Mouse (Mus musculus): ENCODE measurements at regions not wholly inside any gene's neighbourhood (a gene's known extent, or its start where the extent isn't known, plus 50 kb on each side); places are given as distances from the start of the nearest gene placed in this dataset.

DNA sequence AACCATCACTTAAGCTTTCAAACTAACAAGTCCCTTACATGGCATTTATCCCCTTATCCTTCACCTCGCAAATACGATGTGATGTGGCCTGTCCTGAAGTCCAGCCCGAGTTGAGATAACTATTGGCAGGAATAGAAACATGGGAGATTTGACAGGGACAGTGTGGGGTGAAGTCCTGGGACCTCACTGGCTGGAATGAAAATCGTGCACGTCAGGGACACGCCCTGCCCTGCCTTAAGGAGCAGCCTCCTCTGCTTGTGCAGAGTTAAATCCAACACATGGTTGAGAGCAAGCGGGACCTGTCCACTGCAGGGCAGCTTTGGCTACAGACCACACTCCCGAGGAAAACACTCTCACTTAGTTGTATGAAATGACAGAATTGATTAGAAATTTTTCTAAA is 451.1 kb downstream of the Sox2 start:
- H3K4me3 ChIP-seq (ENCODE audit: extremely low read depth, insufficient read depth, insufficient read length) = no peak overlapping the region
- H3K27me3 ChIP-seq (ENCODE audit: control insufficient read depth, insufficient read depth, low read length) = no peaks in the 10 kb centered on the region
- H3K27ac ChIP-seq (ENCODE audit: insufficient read depth, low read length) = no peak overlapping the region
- TF ChIP-seq POLR2A (IDR thresholded peaks at IDR 0.05; ENCODE audit: low read depth, low read length) (no peak), CTCF (IDR thresholded peaks at IDR 0.05; ENCODE audit: extremely low read depth, insufficient read depth, insufficient read length, insufficient replicate concordance) (no peak)
- no peak for DNase-seq (ENCODE audit: low read depth in 1 of 2, low spot score in 2 of 2)
- 77% methylated on average over 8 of the region's 8 CpGs for WGBS
- no peaks in the 10 kb centered on the region for H3K4me1 ChIP-seq (ENCODE audit: control insufficient read depth, insufficient read depth, insufficient read length)
- H3K36me3 ChIP-seq (ENCODE audit: control insufficient read depth, insufficient read depth, low read length) = no peaks in the 10 kb centered on the region

DNA sequence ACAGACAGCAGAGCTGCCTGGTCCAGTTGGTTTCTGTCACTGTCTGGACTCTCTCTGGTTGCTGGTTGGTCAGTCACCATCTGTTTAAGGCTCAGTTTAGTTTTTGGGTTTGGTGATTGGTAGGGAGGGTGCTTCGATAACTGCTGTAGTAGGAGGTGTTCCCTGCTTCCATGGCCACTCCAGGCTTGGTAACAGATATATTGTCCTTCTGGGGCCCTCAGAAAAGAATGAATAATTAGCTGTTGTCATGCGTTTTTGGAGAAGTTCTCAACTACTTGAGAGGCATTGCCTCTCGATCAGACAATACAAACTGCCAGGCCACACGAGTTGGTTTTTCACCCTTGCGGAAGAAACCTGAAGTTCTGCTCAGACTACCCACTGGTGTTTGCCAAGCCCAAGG is 451.7 kb downstream of the Sox2 start:
- no peaks in the 10 kb centered on the region for H3K36me3 ChIP-seq (ENCODE audit: control insufficient read depth, insufficient read depth, low read length)
- no peaks in the 10 kb centered on the region for H3K4me1 ChIP-seq (ENCODE audit: control insufficient read depth, insufficient read depth, insufficient read length)
- no peak for DNase-seq (ENCODE audit: low read depth in 1 of 2, low spot score in 2 of 2)
- H3K27me3 ChIP-seq (ENCODE audit: control insufficient read depth, insufficient read depth, low read length) = no peaks in the 10 kb centered on the region
- no peak overlapping the region for H3K4me3 ChIP-seq (ENCODE audit: extremely low read depth, insufficient read depth, insufficient read length)
- H3K27ac ChIP-seq (ENCODE audit: insufficient read depth, low read length) = no peak overlapping the region
- WGBS = 72% methylated on average over 5 of the region's 5 CpGs
- TF ChIP-seq CTCF (IDR thresholded peaks at IDR 0.05; ENCODE audit: extremely low read depth, insufficient read depth, insufficient read length, insufficient replicate concordance) (no peak), POLR2A (IDR thresholded peaks at IDR 0.05; ENCODE audit: low read depth, low read length) (no peak)

DNA sequence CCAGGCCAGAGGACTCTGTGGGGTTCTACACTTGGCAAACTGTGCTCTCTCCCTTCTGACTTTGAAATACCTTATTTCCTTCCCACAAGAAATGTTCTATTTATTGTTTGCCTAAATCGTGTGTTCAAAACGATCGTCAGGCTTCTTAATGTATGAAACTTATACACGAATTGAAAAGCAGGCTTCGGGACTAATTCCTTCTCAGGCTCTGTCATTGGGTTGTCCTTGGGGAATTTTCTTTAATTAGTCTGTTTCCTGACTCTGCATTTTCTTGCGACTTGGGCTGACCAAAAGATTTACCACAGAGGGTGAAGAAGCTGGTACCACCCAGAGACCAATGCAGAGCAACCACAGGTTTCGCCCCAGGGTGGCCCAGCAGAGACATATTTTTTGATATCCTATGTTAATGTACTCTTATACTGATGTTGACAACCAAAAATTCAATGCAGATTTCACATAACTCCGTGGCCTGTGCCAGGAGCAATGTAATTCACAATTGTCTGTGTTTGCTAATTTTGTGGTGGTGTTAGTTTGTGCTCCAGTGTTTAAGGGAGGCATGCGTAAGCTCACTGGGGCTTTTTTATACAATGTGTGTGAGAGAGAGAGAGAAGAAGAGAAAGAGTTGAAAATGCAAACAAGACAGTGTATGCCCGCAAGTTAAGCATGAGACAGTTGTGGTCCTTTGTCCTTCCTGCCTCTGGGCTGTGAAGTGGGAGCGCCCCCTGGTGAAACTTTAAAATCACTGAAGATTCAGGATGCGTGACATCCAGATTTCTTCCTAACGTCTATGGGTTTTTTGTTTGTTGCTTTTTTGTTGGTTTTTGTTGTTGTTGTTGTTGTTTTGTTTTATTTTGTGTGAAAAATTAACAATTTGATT is 452.7 kb downstream of the Sox2 start:
- H3K27me3 ChIP-seq (ENCODE audit: control insufficient read depth, insufficient read depth, low read length) = no peaks in the 10 kb centered on the region
- 57% methylated on average over 13 of the region's 13 CpGs for WGBS
- TF ChIP-seq CTCF (IDR thresholded peaks at IDR 0.05; ENCODE audit: extremely low read depth, insufficient read depth, insufficient read length, insufficient replicate concordance) (no peak), POLR2A (IDR thresholded peaks at IDR 0.05; ENCODE audit: low read depth, low read length) (no peak)
- no peak overlapping the region for H3K4me3 ChIP-seq (ENCODE audit: extremely low read depth, insufficient read depth, insufficient read length)
- DNase-seq (ENCODE audit: low read depth in 1 of 2, low spot score in 2 of 2) = no peak
- H3K4me1 ChIP-seq (ENCODE audit: control insufficient read depth, insufficient read depth, insufficient read length) = no peaks in the 10 kb centered on the region
- H3K36me3 ChIP-seq (ENCODE audit: control insufficient read depth, insufficient read depth, low read length) = no peaks in the 10 kb centered on the region
- no peak overlapping the region for H3K27ac ChIP-seq (ENCODE audit: insufficient read depth, low read length)

DNA sequence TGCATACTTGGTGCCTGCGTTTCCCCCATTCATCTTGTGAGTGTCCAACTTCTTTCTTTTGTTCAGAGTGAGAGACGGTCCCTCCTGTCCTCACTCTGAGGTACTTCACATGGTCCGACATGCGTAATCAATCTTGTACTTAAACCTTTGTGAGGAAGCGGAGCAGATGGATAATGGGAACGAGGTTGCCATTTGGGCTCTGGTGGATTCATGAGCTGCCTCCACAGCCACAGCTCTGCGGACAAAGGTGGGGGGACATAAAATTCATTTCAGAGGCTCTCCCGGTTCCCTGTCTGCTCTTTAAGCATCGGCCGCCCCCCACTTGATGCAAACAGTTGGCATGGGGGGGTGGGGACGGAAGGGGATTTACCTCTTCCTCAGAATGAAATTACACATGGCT is 454.7 kb downstream of the Sox2 start:
- H3K4me1 ChIP-seq (ENCODE audit: control insufficient read depth, insufficient read depth, insufficient read length) = no peaks in the 10 kb centered on the region
- DNase-seq (ENCODE audit: low read depth in 1 of 2, low spot score in 2 of 2) = no peak
- 84% methylated on average over 11 of the region's 11 CpGs for WGBS
- H3K36me3 ChIP-seq (ENCODE audit: control insufficient read depth, insufficient read depth, low read length) = no peaks in the 10 kb centered on the region
- no peak for TF ChIP-seq CTCF (IDR thresholded peaks at IDR 0.05; ENCODE audit: extremely low read depth, insufficient read depth, insufficient read length, insufficient replicate concordance)
- H3K27ac ChIP-seq (ENCODE audit: insufficient read depth, low read length) = no peak overlapping the region
- H3K4me3 ChIP-seq (ENCODE audit: extremely low read depth, insufficient read depth, insufficient read length) = no peak overlapping the region
- H3K27me3 ChIP-seq (ENCODE audit: control insufficient read depth, insufficient read depth, low read length) = no peaks in the 10 kb centered on the region

DNA sequence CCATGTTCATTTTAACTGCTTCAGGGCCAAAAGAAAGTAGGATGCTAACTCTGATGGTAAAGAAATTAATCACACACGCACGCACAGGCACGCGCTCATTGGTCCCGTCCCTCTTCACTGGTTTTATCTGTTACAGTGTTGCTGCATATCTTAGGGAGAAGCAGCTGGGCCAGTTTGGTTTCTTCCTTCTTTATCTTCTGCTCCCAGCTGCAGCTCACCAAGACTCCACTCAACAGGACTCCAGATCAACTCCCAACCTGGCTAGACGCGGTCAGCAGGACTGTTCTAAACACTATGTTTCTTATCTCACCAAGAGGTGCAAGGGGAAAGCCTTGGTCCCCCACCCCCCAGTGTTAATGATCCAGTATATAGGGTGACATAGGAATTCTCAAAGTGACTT is 455.9 kb downstream of the Sox2 start:
- no peaks in the 10 kb centered on the region for H3K36me3 ChIP-seq (ENCODE audit: control insufficient read depth, insufficient read depth, low read length)
- no peaks in the 10 kb centered on the region for H3K4me1 ChIP-seq (ENCODE audit: control insufficient read depth, insufficient read depth, insufficient read length)
- H3K27ac ChIP-seq (ENCODE audit: insufficient read depth, low read length) = no peak overlapping the region
- TF ChIP-seq POLR2A (IDR thresholded peaks at IDR 0.05; ENCODE audit: low read depth, low read length) = no peak
- TF ChIP-seq CTCF (IDR thresholded peaks at IDR 0.05; ENCODE audit: extremely low read depth, insufficient read depth, insufficient read length, insufficient replicate concordance) = no peak
- DNase-seq (ENCODE audit: low read depth in 1 of 2, low spot score in 2 of 2) = no peak
- H3K4me3 ChIP-seq (ENCODE audit: extremely low read depth, insufficient read depth, insufficient read length) = no peak overlapping the region
- 91% methylated on average over 7 of the region's 7 CpGs for WGBS
- no peaks in the 10 kb centered on the region for H3K27me3 ChIP-seq (ENCODE audit: control insufficient read depth, insufficient read depth, low read length)

DNA sequence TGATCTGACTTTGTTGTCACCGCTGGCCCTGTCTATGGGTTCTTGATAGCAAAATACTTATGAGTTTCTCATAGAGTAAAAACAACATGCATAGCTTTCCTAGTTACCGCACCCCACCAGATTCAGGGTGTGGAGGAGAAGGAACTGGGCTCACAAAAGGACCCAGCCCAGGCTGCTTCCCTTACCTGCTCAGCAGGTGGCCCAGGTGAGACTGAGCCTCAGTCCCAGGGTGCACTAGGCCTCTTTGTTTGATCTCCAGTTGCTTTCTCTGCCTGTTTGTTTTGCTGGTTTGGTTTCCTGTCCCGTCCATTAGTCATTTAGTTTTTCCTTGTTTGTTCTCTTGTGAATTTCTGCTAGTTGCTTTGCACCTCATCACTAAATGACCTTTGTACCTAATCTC is 483.3 kb downstream of the Sox2 start:
- DNase-seq (ENCODE audit: low read depth in 1 of 2, low spot score in 2 of 2) = no peak
- no peak for TF ChIP-seq POLR2A (IDR thresholded peaks at IDR 0.05; ENCODE audit: low read depth, low read length)
- TF ChIP-seq CTCF (IDR thresholded peaks at IDR 0.05; ENCODE audit: extremely low read depth, insufficient read depth, insufficient read length, insufficient replicate concordance) = no peak
- WGBS = 94% methylated on average over 3 of the region's 3 CpGs
- no peak overlapping the region for H3K4me3 ChIP-seq (ENCODE audit: extremely low read depth, insufficient read depth, insufficient read length)
- H3K27me3 ChIP-seq (ENCODE audit: control insufficient read depth, insufficient read depth, low read length) = no peaks in the 10 kb centered on the region
- no peaks in the 10 kb centered on the region for H3K4me1 ChIP-seq (ENCODE audit: control insufficient read depth, insufficient read depth, insufficient read length)
- H3K27ac ChIP-seq (ENCODE audit: insufficient read depth, low read length) = no peak overlapping the region
- no peaks in the 10 kb centered on the region for H3K36me3 ChIP-seq (ENCODE audit: control insufficient read depth, insufficient read depth, low read length)

DNA sequence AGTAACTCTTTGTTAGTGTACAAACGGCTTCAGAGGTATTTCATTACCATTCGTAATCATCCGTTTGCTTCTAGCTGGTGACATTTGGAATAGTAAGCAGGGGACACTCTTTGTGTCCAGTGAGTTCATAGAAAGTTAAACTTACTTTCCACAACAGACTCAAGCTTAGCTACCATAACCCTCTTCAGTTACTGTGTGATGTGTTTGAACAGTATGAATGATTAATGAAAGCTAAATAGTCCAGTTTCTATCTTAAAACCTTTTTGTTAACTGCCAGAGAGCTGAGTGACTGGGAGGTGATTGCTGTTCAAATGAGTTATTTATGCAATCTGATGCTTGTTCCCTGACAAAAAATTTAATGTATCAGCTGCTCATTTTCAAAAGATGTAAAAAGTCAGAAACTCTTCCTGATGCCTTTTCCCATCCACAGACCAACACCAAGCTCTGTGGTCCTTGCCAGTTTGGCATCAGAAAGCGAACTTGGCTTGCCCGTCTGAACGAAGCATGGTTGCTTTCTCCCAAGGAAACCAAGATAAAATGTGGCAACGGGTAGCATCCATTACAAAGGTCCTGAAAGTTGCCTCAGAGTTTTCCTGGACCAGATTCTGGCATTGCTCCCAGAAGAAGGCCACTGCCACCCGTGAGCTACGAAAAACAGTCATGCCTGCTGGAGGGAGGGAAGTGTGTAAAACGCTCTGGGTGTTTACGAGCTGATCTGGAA is 491.5 kb downstream of the Sox2 start:
- Histone ChIP-seq H3K4me1 (ENCODE audit: control insufficient read depth, insufficient read depth, insufficient read length) (no peaks in the 10 kb centered on the region), H3K36me3 (ENCODE audit: control insufficient read depth, insufficient read depth, low read length) (no peaks in the 10 kb centered on the region), H3K27me3 (ENCODE audit: control insufficient read depth, insufficient read depth, low read length) (no peaks in the 10 kb centered on the region), H3K27ac (ENCODE audit: insufficient read depth, low read length) (no peak overlapping the region), H3K4me3 (ENCODE audit: extremely low read depth, insufficient read depth, insufficient read length) (no peak overlapping the region)
- 80% methylated on average over 11 of the region's 11 CpGs for WGBS
- TF ChIP-seq CTCF (IDR thresholded peaks at IDR 0.05; ENCODE audit: extremely low read depth, insufficient read depth, insufficient read length, insufficient replicate concordance) (no peak), POLR2A (IDR thresholded peaks at IDR 0.05; ENCODE audit: low read depth, low read length) (no peak)
- DNase-seq (ENCODE audit: low read depth in 1 of 2, low spot score in 2 of 2) = no peak

Measured in spleen, adult 2 months (tissue).